Mouse (Mus musculus): ENCODE results near the gene Sppl2b. TPM values are rescaled to one million over a fixed set of nuclear protein-coding genes. Genes with fewer than 3 reads are reported as not detected.

Sppl2b gene
- polyA plus RNA-seq, 1 experiment = 81.2 TPM

DNA sequence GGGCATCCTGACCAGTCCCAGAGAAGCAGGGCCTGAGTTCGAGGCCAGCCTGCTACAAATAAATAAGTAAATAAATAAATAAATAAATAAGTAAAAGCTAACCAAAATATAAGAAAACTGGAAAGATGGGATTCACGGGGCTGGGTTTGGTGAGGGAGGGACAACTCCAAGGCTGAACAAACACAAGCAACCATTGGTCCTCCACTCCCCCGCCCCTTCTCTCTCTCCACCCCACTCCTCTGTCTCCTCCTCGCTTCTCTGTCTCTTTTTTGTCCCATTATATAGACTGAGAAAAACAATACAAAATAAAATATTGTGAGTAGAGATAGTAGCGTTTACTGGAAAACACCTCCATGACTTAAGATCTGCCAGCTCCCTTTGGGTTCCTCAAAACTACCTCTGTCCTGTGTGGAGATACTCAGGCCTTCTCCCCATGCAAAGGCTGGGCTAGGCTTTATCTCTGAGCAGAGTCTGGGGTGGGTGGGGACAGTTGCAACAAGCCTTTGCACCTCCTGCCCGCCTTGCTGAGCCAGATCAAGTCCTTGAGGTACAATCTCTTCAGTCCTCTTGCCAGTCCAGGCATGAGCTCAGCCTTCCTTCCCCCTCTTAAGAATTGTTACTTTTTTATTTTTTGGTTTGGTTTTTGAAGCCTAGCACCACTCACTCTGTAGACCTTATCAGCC is 36.3 kb upstream of the Sppl2b start:
- no peak overlapping the region for H3K4me3 ChIP-seq (ENCODE audit: low read depth, low read length)
- no peaks in the 10 kb centered on the region for H3K36me3 ChIP-seq (ENCODE audit: control insufficient read depth, insufficient read depth, low read length)
- H3K4me1 ChIP-seq (ENCODE audit: control insufficient read depth, insufficient read depth, insufficient read length, low read length) = peaks cover 3% of the 10 kb centered on the region; the same call in 1 of the 2 replicates
- no peaks in the 10 kb centered on the region for H3K27me3 ChIP-seq (ENCODE audit: control insufficient read depth, insufficient read depth, low read length)
- no peak overlapping the region for H3K27ac ChIP-seq (ENCODE audit: insufficient read depth, low read depth, low read length)
- no peak for TF ChIP-seq CTCF (IDR thresholded peaks at IDR 0.05; ENCODE audit: extremely low read depth, insufficient read length, insufficient replicate concordance, low read depth, low read length)
- no peak for TF ChIP-seq POLR2A (IDR thresholded peaks at IDR 0.05; ENCODE audit: low read depth, low read length)
- WGBS = 49% methylated on average over 6 of the region's 6 CpGs

DNA sequence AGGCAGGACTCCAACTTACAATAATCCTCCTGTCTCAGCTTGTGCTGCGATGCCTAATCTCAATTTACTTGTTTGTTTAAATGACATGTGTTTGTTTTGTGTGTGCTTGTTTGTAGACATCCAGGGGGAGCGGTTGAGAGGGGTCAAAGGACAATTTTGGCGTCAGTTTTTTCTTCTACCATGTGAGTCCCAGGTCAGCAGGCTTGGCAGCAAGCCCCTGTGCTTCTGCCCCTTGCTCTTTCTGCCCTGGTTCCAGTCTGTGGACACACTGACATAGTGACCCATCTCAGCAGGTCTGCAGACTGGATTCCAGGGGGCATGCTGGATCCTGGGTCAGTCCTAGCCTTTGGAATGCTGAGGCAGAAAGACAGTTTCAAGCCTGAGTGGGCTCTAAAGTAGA is 35.7 kb upstream of the Sppl2b start:
- 17% methylated on average over 3 of the region's 3 CpGs for WGBS
- no peak overlapping the region for H3K27ac ChIP-seq (ENCODE audit: insufficient read depth, low read depth, low read length)
- H3K4me1 ChIP-seq (ENCODE audit: control insufficient read depth, insufficient read depth, insufficient read length, low read length) = peaks cover 3% of the 10 kb centered on the region; the same call in 1 of the 2 replicates
- no peak overlapping the region for H3K4me3 ChIP-seq (ENCODE audit: low read depth, low read length)
- TF ChIP-seq POLR2A (IDR thresholded peaks at IDR 0.05; ENCODE audit: low read depth, low read length) = no peak
- TF ChIP-seq CTCF (IDR thresholded peaks at IDR 0.05; ENCODE audit: extremely low read depth, insufficient read length, insufficient replicate concordance, low read depth, low read length) = no peak
- no peaks in the 10 kb centered on the region for H3K27me3 ChIP-seq (ENCODE audit: control insufficient read depth, insufficient read depth, low read length)
- H3K36me3 ChIP-seq (ENCODE audit: control insufficient read depth, insufficient read depth, low read length) = no peaks in the 10 kb centered on the region

DNA sequence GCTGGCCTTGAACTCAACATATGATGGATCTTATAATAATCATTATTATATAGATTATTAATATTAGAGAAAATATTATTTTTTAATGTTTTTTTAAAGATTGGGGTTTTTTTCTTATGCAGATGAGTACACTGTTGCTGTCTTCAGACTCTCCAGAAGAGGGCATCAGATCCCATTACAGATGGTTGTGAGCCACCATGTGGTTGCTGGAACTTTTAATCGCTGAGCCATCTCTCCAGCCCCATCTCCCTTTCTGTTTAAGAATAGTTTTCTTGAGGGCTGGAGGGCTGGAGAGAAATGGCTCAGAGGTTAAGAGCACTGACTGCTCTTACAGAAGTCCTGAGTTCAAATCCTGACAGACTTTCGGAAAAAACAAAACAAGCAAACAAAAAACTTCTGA is 33.1 kb upstream of the Sppl2b start:
- Histone ChIP-seq H3K4me1 (ENCODE audit: control insufficient read depth, insufficient read depth, insufficient read length, low read length) (peaks cover 3% of the 10 kb centered on the region; the same call in 1 of the 2 replicates), H3K27ac (ENCODE audit: insufficient read depth, low read depth, low read length) (no peak overlapping the region), H3K4me3 (ENCODE audit: low read depth, low read length) (no peak overlapping the region), H3K27me3 (ENCODE audit: control insufficient read depth, insufficient read depth, low read length) (no peaks in the 10 kb centered on the region), H3K36me3 (ENCODE audit: control insufficient read depth, insufficient read depth, low read length) (no peaks in the 10 kb centered on the region)
- WGBS = 37% methylated on average over 2 of the region's 2 CpGs
- no peak for TF ChIP-seq POLR2A (IDR thresholded peaks at IDR 0.05; ENCODE audit: low read depth, low read length)

DNA sequence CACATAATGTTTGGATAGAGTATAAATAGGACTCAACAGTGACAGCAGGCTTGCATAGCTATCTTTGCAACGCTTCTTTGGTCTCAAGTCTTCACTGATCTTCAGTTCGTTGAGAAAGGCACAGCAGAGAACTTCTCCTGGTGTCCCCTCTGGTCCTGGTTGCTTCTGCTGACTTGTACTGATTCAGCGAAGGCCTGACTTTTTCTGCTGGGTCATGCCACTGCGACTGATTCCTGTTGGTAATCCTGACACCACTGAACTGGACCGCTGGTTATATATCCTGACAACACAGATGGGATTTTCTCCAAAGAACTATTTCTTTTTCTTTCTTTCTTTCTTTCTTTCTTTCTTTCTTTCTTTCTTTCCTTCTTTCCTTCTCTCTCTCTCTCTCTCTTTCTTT is 32.5 kb upstream of the Sppl2b start:
- no peak for TF ChIP-seq POLR2A (IDR thresholded peaks at IDR 0.05; ENCODE audit: low read depth, low read length)
- TF ChIP-seq CTCF (IDR thresholded peaks at IDR 0.05; ENCODE audit: extremely low read depth, insufficient read length, insufficient replicate concordance, low read depth, low read length) = no peak
- H3K27ac ChIP-seq (ENCODE audit: insufficient read depth, low read depth, low read length) = no peak overlapping the region
- H3K4me3 ChIP-seq (ENCODE audit: low read depth, low read length) = no peak overlapping the region
- H3K27me3 ChIP-seq (ENCODE audit: control insufficient read depth, insufficient read depth, low read length) = no peaks in the 10 kb centered on the region
- no peaks in the 10 kb centered on the region for H3K36me3 ChIP-seq (ENCODE audit: control insufficient read depth, insufficient read depth, low read length)
- 84% methylated on average over 5 of the region's 5 CpGs for WGBS
- H3K4me1 ChIP-seq (ENCODE audit: control insufficient read depth, insufficient read depth, insufficient read length, low read length) = peaks cover 3% of the 10 kb centered on the region; the same call in 1 of the 2 replicates

DNA sequence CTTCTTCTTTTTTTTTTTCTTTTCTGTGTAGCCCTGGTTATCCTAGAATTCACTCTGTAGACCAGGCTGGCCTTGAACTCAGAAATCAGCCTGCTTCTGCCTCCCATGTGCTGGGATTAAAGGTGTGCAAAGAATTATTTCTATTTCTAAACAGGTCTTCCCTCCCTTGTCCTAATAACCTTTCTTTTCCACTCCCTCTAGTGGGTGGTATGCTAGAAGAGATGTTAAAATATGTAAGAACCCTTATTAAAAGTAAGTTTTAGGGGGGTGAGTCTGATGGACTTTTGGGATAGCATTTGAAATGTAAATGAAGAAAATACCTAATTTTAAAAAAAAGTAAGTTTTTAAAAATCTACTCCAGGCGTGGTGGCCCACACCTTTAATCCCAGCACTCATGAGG is 31.8 kb upstream of the Sppl2b start:
- H3K27me3 ChIP-seq (ENCODE audit: control insufficient read depth, insufficient read depth, low read length) = no peaks in the 10 kb centered on the region
- TF ChIP-seq POLR2A (IDR thresholded peaks at IDR 0.05; ENCODE audit: low read depth, low read length) (no peak), CTCF (IDR thresholded peaks at IDR 0.05; ENCODE audit: extremely low read depth, insufficient read length, insufficient replicate concordance, low read depth, low read length) (no peak)
- 89% methylated on average over 1 of the region's 1 CpGs for WGBS
- no peaks in the 10 kb centered on the region; the same call in 1 of the 2 replicates for H3K36me3 ChIP-seq (ENCODE audit: control insufficient read depth, insufficient read depth, low read length)
- no peak overlapping the region for H3K4me3 ChIP-seq (ENCODE audit: low read depth, low read length)
- H3K4me1 ChIP-seq (ENCODE audit: control insufficient read depth, insufficient read depth, insufficient read length, low read length) = peaks cover 8% of the 10 kb centered on the region
- H3K27ac ChIP-seq (ENCODE audit: insufficient read depth, low read depth, low read length) = no peak overlapping the region

DNA sequence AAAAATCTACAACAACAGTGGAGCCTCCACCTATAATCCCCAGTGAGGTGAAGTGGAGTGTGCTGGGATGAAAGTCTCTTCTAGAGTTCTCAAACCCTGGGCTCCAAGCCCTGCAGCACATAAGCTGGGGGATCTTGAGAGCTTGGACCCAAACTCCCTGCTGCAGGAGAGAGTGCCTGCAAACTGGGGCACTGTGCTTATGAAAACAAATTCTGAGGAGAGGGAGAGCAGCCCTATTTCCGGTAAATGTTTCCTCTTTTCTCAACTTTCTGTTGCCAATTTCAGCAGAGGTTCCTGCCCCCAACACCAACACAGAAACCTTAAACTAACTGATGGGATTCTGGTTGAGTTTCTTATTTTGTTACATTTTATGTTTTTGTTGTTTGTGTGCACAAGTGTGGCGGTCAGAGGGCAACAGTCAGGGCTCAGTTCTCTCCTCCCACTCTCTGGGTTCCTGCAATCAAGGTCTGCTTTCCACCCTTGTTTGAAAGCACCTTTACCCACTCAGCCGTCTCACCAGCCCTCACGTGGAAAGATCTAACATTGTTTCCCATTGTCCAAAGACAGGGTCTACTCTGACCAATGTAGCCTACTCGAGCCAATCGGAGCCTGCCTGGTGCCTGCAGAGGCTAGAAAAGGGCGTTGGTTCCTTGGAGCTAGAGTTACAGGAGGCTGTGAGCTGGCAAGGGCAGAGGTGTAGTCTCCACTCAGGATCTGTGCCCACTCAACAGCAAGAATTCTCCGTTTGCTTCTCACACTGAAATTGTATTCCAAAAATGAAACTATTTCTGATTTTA is 31.0 kb upstream of the Sppl2b start:
- Histone ChIP-seq H3K4me3 (ENCODE audit: low read depth, low read length) (no peak overlapping the region), H3K27ac (ENCODE audit: insufficient read depth, low read depth, low read length) (peak overlapping the region; percentile 40; the same call in 1 of the 2 replicates)
- WGBS = 50% methylated on average over 8 of the region's 8 CpGs

DNA sequence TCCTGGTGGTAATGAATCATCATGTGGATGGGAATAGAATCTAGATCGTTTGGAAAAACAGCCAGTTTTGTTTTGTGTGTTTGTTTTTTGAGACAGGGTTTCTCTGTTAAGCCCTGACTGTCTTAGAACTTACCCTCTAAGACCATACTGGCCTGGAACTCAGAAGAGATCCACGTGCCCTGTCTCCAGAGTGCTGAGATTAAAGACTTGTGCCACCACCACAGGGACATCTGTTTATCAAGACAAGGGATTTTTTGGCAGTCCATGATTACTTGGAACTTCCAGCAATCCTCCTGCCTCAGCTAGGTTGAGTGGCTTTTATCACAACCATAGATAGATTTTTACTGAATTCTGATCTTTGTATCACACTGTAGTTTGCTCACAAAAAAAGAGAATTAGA is 30.2 kb upstream of the Sppl2b start:
- Histone ChIP-seq H3K36me3 (ENCODE audit: control insufficient read depth, insufficient read depth, low read length) (peaks cover 11% of the 10 kb centered on the region), H3K4me3 (ENCODE audit: low read depth, low read length) (no peak overlapping the region), H3K4me1 (ENCODE audit: control insufficient read depth, insufficient read depth, insufficient read length, low read length) (peaks cover 11% of the 10 kb centered on the region), H3K27me3 (ENCODE audit: control insufficient read depth, insufficient read depth, low read length) (no peaks in the 10 kb centered on the region), H3K27ac (ENCODE audit: insufficient read depth, low read depth, low read length) (no peak overlapping the region)
- 71% methylated on average over 2 of the region's 2 CpGs for WGBS
- no peak for TF ChIP-seq POLR2A (IDR thresholded peaks at IDR 0.05; ENCODE audit: low read depth, low read length)
- no peak for TF ChIP-seq CTCF (IDR thresholded peaks at IDR 0.05; ENCODE audit: extremely low read depth, insufficient read length, insufficient replicate concordance, low read depth, low read length)

More for the DNA sequence above, 31.0 kb upstream of the Sppl2b start:
- H3K4me1 ChIP-seq (ENCODE audit: control insufficient read depth, insufficient read depth, insufficient read length, low read length) = peaks cover 10% of the 10 kb centered on the region
- TF ChIP-seq CTCF (IDR thresholded peaks at IDR 0.05; ENCODE audit: extremely low read depth, insufficient read length, insufficient replicate concordance, low read depth, low read length) = no peak
- TF ChIP-seq POLR2A (IDR thresholded peaks at IDR 0.05; ENCODE audit: low read depth, low read length) = no peak
- peaks cover 3% of the 10 kb centered on the region for H3K36me3 ChIP-seq (ENCODE audit: control insufficient read depth, insufficient read depth, low read length)
- no peaks in the 10 kb centered on the region for H3K27me3 ChIP-seq (ENCODE audit: control insufficient read depth, insufficient read depth, low read length)

All from small intestine, adult 2 months (tissue).